Mouse (Mus musculus) CH12F3 (cell line): ENCODE data around the gene Asf1b.

Source experiments
- in situ Hi-C: fragments of 300-500 bp; cut with MboI; formaldehyde crosslinking; loops from 2 replicates; pipeline ENCODE4 v1.14.3; 2020; ENCODE audit warnings: low sequenced_read_pairs

The Asf1b gene

DNA sequence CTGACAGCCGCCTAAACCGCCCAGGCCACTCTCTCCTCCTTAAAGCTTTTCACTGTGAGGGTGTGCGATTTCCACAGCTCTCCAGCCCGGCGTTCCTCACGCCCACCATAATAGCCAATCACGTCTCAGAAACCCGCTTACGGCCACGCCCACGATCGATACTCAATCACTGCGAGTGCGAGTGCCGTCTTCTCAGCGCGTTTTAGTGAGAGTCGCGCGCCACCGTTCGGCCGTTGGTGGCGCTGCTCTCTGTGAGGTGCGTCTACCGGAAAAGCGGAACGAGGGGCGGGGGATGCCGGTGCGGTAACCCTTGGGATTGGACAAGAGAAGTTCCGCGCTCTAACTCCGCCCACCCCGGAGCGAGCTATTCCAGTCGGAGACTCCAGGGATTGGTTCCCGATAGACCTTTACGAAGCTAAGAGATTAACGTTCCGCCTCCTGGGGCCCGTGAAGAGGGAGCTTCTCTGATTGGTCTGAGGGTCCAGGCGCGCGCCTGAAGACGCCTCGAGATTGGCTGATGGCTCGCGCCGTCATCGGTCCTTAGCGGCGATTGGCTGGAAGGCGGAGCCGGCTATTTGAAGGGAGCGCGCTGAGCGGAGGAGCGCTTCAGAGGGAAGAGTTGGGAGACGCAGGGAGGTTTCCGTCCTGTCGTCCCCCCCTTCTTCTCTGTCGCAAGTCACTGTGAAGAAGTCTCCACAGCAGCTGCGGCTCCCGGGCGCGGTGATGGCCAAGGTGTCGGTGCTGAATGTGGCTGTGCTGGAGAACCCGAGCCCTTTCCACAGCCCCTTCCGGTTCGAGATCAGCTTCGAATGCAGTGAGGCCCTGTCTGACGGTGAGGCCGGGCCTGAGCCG, at the start of gene Asf1b, which contains the start of gene Gm10644:
TSS of gene Asf1b (plus strand) at position 402 of the 852 bp plus-strand sequence.
TSS of gene Gm10644 (minus strand) at position 100 of the 852 bp plus-strand sequence.
- in situ Hi-C loops = loop anchor here (10.0 kb wide), 1 partner anchor 171 kb away; no protein-coding TSS in a partner anchor

DNA sequence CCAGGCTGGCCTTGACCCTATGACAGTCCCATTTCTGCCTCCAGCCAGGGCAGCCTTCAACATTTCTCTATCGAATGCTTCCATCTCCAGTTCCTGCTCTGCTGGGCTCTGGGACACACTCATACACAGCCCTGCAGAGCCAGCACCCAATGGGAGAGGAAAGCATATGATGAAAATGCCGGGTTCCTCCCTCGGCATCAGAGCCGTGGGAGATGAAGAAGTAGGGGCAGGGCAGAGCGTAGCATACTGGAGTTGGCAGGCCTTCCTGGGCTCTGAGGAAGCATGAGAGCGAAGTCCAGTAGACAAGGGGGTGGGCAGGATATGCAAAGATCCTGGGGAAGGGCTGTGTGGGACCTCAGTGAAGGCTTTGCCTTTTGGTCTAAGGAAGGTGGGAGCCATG, 46.7 kb upstream of the Asf1b start:
- in situ Hi-C loops = no loop called here

DNA sequence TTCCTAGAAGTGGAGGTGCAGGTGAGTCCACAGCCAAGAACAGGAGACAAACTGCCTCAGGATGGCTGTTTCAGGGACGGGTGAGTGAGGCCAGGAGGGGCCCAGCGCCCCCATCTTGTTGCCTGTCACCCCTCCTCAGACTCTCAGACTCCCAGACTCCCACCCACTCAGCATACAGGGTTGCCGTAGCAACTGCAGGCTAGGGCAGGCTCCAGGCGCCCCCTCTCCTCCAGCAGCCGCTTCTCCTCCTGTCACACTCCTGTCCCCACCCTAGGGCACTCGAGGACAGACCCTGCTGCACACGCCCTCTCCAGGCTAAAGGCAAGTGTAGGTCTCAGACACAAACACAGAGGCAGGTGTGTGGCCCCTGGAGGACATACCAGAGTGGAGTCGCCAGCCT, 46.0 kb upstream of the Asf1b start:
- in situ Hi-C loops = no loop called here

DNA sequence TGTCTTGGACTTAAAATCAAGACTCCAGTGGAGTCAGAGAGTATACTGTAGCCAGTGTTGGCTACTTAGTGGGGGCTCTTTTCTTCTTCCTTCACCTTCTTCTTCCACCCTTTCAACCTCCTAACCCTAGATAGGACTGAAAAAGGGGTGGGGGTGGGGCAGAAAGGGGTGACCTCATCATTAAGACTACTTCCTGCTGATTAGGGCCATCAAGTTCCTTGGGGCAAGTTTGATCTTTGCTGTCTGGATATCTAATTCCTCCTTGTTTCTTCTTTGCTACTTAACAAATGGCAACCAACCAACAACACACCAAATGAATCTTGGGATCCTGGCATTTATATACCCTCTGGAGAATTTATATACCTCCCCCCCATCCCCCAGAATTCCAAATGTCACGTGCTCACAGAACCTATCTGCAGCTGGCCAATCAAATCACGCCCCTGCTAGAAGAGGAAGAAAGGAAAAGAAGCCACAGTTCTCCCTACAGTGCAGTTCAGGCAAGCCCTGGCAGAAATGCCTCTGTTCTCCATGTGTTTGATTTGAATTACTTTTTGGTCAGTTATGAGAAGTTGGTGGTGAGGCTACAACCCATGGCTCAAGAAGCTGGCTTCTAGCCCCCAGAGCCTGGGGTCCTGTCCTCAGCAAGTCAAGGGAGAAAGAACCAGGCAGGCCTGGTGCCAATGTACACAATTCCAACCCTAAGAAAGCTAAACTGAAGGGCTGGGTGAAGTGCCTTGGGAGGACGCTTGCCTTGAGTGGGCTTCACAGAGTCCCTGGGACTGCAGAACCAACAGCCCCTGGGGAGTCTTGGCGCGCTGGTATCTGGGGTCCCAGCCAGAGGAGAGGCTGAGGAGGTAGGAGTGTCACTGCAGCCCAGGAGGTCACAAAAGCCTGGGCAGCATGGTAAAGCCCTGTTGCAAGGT, 43.2 kb upstream of the Asf1b start:
- in situ Hi-C loops = no loop called here

DNA sequence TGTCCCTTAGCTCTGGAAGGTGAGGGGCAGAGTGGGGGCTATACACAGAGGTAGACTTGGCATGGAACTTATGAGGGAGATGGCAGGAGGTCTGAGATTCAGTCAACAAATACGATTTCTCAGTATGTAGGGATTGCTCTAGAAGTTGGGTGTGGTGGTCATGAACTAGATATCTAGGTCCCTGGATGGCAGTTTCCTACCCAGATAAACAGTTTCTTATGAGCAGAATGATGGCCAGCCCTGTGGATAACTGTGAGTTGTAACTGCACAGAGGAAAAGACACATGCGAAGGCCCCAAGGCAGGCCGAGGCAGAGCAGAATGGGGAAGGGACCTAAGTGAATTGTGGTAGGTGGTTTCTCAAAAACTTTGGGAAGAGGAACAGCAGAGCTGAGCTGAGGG, 41.1 kb upstream of the Asf1b start:
- in situ Hi-C loops = no loop called here

DNA sequence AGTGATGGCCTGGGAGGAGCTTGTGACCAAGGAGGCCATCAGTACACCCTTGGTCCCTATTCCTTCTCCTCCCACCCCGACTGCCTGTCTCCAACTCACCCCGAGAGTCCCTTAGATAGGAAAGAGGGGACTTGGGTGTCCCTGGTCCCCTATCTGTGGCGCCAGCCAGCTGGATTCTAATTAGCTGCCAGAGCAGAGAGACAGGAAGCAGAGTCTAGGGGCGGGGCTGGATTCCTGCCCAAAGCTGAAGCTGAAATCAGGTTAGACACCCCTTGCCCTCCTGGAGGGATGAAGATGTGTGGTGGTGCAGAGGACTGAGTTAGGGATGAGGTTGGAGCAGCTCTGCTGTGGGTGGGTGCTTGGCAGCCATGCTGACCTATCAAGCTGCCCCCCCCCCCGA, 40.4 kb upstream of the Asf1b start:
- in situ Hi-C loops = no loop called here

DNA sequence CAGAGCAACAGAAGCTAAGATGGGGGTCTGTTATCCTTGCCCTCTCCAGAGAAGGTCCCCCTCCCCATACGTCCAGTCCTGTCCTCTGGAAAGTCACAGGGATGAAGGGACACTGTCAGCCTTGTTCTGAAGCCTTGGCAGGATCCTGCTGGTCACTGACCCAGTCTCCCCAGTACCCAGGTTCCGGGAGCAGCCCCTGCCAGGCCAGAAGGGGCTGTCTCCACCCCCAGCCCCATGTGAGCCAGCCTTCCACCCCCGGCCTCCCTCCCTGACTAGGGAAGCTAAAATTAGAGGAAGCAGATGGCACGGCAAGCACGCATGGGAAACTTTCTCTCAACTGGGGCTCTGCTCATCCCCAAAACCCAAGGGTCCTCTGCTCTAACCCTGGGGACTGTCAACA, 39.3 kb upstream of the Asf1b start:
- in situ Hi-C loops = no loop called here

DNA sequence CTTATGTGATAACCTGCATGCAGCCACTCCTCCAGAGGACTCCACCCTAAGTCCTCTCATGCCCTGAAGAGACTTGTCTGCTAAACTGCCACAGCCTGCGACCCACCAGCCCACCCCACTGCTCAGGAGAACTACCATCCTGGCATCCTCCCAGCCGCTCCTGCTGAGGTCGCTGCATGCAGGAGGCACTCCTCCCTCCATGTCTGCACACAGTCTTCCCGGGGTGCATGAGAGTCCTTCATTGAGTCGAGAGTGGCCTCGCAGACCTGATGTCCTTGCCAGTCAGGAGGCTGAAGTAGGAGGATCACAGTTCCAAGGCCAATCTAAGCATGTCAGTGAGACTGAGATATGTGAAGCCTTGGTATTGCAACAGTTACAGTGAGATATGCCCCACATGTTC, 37.7 kb upstream of the Asf1b start:
- in situ Hi-C loops = no loop called here

DNA sequence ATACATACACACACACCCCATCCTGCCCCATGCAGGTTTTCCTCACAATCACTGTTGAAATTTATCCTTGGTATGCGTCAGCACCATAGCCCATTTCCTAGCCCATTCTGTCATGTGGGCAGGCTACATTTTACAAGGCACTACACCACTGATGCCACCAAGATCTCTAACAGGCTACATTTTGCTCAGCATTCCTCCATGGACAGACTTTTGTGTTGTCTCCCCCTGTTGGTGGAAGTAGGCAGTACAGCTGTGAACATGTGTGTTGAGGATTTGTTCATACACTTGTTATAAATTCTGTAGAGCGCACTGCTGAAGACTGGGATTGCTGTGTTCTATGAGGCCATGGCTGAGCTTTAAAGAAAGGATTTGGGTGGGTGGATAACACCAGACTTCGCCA, 33.7 kb upstream of the Asf1b start:
- in situ Hi-C loops = no loop called here

DNA sequence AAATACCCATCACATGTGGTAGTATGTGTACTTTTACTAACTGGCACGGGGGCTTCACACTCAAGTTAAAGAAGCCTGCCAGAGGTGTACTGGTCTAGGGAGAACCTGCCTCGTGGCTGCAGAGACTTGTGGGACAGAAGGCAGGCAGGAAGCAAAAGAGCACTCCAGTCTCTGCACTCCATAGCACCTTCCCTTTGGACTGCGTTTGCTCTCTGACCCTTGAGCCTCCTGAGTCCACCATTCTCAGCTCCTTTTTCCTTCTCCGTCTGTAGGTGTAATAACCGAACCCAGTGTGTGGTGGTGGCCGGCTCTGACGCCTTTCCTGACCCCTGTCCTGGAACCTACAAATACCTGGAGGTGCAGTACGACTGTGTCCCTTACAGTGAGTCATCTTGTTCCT, 32.6 kb upstream of the Asf1b start:
- in situ Hi-C loops = no loop called here

DNA sequence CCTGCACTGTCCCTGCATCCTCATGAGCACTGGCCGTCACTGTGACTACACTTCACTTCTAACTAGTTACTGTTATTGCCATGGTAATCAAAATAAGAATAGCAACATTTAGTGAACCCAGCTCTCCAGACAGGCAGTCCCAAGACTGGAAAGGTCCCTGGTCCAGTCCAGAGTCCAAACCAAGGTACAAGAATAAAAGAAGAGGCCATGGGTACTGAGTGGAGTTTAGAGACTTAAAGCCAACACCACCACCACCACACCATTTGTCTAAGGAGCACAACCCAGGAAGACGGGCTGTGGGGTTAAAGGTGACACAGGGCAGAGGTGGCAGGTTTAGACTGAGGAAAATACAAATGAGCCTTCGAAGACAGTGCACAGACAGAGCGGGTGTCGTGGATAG, 30.7 kb upstream of the Asf1b start:
- in situ Hi-C loops = no loop called here

DNA sequence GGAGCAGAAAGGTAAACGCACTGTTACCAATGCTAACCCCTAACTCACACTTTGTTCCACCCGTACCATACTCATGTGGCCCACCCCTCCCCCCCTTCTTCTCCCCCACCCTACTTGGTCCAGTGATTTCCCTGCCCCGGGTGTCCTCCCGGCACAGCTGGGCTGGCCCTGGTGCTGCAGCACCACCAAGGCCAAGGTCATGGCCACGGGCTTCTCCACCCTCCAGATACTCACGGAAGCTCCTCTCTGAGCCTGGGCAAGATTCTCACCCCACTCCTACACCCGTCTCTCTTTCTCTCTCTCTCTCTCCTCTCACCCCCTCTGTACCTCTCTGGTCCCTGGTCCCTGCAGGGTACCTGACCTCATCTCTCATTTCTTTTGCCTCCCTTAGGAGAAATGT, 29.0 kb upstream of the Asf1b start:
- in situ Hi-C loops = no loop called here

DNA sequence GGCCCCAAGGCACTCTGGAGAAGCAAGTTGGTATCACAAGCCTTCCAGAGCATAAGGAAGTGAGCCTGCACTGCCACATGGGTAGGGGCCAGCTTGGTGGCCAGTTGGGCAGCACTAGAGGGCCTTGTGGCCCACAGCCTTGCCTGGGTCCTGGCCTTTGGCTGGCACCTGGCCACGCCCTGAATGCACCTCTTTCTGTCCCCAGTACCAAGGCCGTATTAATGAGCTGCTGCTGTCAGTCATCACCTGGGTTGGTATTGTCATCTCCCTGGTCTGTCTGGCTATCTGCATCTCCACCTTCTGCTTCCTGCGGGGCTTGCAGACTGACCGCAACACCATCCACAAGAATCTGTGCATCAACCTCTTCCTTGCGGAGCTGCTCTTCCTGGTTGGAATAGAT, 21.1 kb upstream of the Asf1b start:
- in situ Hi-C loops = no loop called here

DNA sequence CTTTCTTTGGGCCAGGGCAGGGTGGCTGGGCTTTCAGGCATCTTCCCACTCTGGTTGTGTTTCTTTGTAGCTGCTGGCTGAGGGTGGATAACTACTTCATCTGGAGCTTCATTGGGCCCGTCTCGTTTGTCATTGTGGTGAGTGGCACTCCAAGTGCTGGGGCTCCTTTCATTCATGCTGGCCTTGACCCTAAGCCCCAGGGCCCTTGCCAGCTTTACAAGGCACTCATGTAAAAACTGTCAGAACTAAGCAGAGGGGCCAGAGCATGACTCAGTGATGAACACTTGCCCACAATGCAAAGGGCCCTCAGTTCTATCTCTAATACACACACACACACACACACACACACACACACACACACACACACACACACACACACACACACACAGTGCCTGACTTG, 20.3 kb upstream of the Asf1b start:
- in situ Hi-C loops = no loop called here

DNA sequence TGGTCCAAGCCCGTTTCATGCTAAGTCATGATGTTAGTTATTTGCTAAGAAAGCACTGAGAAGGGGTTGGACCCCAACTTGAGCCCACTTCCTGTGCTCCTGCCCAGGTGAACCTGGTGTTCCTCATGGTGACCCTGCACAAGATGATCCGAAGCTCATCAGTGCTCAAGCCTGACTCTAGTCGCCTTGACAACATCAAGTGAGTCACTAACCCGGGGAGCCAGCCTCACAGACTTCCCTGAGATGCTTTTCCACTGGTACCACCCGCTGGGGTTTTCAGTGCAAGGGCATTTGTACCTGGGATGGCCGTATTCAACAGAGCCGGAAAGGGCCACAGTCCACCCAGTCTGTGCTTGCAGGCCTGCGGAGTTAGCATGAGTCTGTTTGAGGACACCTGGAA, 19.9 kb upstream of the Asf1b start:
- in situ Hi-C loops = no loop called here

DNA sequence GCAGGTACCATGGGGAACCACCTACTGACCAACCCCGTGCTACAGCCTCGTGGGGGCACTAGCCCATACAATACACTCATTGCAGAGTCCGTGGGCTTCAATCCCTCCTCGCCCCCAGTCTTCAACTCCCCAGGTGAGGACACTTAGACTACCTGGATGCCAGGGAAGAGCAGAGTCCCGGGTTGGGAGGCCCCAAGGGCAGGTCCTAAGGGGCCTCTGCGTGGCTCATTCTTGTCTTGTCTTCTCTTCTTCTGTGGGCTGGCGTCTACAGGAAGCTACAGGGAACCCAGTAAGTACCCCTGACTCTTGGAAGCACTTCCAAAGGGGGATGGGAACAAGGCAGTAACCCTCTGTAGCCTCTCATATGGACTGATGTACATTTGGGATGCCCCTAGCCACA, 17.7 kb upstream of the Asf1b start:
- in situ Hi-C loops = no loop called here

DNA sequence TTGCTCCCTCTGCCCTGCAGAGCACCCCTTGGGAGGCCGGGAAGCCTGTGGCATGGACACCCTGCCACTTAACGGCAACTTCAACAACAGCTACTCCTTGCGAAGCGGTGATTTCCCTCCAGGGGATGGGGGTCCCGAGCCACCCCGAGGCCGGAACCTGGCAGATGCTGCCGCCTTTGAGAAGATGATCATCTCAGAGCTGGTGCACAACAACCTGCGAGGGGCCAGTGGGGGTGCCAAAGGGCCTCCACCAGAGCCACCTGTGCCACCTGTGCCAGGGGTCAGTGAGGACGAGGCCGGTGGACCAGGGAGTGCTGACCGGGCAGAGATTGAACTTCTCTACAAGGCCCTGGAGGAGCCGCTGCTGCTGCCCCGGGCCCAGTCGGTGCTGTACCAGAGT, 17.0 kb upstream of the Asf1b start:
- in situ Hi-C loops = no loop called here

DNA sequence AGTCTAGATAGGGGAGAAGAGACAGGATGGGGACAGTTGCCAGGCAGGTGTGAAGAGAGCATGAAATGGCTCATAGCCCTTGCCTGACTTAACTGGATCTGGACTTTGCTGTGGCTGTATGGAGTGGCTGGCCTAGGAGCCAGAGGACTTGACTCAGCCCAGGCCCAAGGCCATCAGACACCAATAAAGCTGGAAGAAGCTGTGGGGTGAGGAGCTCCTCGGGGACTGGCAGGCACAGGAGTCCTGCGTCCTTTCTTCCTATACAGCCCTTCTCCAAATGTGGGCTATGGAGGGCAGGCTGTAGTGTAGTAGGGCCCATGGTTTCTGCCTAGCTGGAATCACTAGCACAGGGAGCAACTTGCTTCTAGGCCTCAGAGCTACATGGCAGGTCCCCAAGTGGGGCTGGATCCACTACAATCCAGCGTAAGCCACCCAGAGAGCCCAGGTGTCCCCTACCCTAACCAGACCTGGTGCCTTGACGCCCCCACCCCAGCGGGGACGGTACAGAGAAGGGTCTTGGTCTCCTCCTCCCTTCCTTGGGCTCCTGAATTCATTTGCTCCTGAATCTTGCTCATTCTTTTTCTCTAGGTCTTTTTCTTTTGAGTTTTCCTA, 14.1 kb upstream of the Asf1b start:
- in situ Hi-C loops = no loop called here

DNA sequence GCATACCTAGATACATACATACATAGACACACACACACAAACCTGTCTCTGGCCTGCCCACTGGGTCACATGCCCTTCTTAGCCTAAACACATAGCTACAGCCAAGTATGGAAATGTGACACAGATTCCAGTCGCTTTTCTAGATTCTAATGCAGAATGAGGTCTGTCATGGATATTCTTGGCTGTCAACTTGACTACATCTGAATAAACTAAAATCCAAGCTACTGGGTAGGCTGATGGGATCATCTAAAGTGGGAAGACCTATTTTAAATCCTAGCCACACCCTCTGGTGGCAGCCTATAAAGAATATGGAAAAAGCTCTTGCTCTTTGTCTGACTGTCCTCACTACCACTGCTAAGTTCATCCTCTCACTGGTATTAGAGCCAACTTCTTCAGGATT, 12.9 kb upstream of the Asf1b start:
- in situ Hi-C loops = no loop called here

DNA sequence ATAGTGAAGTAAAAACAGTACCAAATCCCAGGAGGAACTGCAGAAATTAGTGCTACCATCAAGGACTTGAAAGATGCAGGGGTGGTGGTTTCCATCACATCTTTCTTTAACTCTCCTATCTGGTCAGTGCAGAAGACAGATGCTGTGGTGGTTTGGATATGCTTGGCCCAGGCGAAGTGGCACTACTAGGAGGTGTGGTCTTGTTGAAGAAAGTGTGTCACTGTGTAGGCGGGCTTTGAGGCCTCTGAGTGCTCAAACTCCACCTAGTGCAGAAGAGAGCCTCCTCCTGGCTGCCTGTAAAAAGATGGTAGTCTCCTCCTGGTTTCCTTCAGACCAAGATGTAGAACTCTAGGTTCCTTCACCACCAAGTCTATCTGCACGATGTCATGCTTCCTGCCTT, 9.8 kb upstream of the Asf1b start:
- in situ Hi-C loops = no loop called here

DNA sequence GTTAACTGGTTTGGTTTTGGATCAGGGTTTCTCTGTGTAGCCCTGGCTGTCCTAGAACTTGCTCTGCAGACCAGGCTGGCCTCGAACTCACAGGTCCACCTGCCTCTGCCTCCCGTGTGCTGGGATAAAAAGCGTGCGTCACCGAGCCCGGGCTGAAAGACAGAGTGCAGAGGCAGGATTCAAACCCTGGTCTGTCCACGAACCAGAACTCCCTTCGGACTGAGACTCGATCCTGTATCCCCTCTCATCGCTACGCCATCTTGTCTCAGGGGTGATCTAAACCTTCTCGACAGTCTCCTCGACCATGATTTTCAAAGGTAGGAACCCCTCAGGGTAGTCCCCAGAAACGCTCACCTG, 580 bp upstream of the Asf1b start:
- in situ Hi-C loops = loop anchor here (10.0 kb wide), 1 partner anchor 170 kb away; no protein-coding TSS in a partner anchor

DNA sequence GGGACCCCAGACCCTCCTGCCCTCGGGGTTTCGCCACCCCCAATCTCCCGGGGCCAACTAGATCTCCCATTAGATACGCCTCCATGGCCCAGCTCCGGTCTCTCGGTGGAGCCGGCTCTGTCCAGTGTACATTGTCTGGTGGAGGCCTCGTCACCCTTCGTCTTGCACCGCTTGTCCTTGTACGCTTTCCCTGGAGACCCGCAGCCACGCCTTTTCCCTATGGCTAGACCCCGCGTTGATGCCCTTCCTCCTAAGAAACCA, 581 bp downstream of the Asf1b start:
- in situ Hi-C loops = loop anchor here (10.0 kb wide), 1 partner anchor 171 kb away; no protein-coding TSS in a partner anchor
